Mouse (Mus musculus) thymus, postnatal 14 days (tissue): ENCODE measurements around the gene Stat3.

Source experiments
- DNase-seq: peaks from one replicate; pipeline ENCODE4 v3.0.0; 2021

Gene Stat3

DNA sequence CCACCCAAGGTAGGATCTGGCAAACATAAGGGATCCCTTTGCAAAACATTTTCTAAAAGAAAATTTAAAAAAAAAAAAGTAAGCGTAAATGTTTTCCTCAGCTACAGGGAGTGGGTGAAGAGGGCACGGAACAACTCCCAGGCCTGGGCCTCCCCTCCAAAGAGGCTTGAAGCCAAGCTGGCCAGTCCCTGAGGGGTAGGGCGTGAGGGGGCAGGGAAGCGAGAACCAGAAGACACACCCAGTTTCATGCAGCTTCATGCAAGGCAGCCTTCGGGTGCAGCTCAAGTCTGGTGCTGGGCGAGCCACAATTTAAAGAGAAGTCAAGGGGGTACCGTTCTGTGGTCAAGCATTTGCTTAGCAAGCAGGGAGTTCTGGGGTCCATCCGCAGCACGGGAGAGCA is 24.3 kb upstream of the Stat3 start:
- DNase-seq, result no peak

DNA sequence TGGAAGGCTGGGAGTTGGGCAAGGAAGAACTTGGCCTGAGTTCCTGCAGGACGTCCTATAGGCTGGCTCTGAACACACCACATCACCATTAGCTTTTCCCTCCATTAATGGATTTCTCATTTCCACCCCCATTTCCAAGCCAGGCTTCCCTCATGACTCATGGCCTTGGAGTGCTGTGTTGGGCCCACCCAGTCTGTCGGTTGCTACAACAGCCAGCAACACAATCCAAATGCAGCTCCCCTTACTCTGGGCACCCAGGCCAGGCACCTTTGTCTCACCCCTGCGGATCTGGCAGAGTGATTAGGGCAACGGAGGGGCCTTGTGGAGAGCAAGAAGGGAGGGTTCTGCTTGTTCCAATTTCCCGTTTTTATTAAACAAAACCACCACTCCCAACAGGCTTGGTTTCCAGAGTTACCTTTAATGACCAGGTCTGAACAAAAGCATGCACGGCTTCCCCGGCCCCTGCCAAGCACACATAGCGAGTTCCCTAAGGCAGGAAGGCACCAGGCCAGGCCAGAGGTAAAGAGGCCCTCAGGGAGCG is 23.1 kb upstream of the Stat3 start:
- no peak for DNase-seq

DNA sequence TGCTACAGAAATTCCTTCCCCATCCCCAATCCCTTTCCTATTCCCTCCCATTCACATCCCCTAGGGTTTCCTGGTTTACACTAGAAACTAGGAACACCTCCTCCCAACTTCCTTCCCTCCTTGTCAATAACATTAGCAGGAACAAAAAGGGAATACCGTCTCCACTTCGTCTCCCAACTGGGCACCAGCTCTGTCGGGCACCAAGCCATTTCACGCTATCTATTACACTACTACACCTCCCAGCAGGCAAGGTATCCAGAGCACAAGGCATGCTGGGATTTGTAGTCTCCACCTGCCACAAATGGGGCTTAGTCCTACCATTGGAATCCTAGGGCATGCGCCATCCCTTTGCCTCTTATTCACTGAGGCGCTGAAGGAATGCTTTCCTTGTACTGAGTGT is 21.2 kb upstream of the Stat3 start:
- peak; percentile 16 for DNase-seq

DNA sequence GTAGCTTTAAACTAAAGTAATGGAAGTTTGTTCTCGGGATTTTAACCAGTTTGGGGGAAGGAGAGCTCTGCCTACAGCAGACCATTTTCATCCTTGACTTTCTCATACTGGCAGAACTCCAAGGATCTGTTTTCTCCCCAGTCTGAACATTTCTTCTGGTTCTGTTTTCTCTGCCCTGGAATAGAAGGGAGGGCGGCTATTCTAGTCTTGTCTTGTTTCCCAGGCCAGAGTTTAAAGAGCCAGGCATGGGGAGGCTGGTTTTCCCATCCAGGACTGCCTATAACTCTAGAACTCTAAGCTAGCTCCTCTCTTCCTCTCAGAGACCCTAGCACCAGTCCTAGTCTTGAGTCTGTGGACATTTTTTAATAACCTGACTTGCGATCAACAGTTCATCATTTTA is 20.5 kb upstream of the Stat3 start:
- DNase-seq, result no peak

DNA sequence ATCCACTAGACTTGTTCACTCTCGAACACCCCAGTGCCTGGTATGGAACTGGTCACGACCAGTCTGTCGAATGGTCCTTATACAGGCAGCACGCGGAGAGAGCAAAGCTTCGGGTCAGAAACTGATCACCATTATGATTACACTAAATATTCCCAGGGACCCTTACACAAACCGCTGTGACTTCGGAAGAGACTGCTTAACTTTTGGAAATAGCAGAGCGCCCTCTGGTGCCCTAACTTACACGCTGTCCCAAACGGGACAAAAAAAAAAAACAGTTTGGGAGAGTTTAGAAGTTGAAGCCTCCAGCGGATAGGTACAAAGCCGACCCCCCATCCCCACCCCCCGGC is 20.1 kb upstream of the Stat3 start:
- DNase-seq, result peak; percentile 73

DNA sequence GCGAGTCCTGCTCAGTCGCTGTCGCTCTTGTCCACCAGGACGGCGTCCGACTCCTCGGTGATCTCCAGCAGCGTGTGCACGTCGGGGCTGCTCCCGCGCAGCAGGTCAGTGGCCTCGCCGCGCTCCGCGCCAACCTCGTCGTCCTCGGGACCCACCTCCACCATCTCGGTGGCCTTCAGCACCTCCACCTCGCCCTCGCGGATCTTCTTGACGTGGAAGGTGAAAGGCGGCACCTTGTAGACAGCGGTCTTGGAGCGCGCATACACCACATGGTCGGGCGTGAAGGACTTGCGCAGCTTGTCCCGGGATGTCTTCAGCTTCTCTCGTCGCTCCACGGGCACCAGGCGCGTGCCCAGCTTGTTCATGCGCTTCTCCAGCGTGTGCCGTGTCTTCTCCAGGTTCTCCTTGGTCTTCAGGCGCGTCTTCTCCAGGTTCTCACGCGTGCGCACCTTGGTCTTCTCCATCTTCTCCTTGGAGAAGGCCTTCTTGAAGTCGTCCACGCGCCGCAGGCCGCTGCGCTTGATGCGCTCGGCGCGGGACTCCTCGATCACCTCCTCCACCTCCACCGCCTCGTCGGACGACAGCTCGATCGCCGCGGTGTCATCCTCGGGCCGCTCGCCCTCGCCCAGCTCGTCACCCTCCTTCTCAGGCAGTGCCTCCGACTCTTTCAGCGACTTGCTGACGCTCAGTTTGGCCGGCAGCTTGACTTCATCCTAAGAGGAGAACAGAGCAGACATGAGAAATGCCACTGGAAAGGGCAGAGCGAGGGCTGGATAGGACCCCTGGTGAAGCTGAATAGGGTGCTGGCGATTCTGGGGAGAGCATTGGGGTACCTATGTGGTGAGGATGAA is 19.5 kb upstream of the Stat3 start:
- DNase-seq, result no peak

DNA sequence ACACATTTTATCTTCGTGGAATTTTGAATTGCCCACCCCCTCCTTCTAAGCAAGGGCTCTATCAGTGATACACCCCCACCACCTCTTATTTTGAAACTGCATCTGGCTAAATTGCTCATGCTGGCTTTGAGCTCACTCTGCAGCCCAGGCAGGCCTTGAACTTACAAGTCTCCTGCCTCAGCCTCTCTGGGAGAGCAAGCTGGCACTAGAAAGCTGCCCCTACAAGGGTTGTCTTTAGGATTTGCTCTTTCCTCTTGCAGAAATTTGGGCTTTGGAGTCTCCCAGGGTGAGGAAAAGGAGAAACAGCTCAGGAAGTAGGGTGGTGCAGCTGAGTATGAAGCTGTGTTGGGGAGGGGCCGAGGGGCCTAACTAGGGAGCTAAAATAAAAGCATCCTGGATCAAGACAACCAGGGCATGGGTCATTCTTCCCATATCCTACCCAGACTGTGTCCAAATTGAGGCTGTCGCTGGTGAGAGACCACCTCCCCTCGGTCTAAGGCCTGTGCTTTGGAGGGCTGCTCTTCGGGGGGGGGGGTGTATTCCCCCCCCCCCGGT is 18.7 kb upstream of the Stat3 start:
- no peak for DNase-seq

DNA sequence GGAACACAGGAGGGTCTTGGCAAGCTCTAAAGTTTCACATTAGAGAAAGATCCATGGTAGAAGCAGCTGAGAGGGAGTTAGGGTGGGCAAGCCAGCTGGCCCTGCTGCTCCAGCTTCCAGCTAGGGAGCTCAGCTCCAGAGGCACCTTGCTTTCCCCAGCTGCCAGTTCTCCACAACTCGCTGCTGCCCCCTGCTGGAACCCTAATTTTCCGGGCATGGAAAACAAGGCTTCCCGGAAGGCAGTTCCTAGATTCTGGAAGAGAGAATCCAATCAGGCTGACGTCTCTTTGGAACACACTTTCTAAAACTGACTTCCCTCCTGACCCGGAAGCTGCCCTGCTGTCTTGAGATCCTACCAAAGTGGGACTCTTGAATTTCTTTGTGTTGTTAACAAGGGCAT is 17.9 kb upstream of the Stat3 start:
- peak; percentile 81 for DNase-seq

DNA sequence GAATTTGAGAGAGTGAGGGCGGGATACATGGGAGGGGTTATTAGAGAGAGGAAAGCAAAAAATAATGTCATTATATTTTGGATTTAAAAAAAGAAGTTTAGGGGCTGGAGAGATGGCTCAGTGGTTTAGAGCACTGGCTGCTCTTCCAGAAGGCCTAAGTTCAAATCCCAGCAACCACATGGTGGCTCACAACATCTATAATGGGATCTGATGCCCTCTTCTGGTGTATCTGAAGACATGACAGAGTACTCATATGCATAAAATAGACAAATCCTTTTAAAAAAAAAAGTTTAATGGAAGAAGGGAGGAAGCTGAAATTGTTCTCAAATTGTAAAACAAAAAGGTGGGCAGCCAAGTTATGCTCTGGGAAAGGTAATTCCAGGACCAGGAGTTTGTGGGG is 10.2 kb upstream of the Stat3 start:
- DNase-seq, result no peak

DNA sequence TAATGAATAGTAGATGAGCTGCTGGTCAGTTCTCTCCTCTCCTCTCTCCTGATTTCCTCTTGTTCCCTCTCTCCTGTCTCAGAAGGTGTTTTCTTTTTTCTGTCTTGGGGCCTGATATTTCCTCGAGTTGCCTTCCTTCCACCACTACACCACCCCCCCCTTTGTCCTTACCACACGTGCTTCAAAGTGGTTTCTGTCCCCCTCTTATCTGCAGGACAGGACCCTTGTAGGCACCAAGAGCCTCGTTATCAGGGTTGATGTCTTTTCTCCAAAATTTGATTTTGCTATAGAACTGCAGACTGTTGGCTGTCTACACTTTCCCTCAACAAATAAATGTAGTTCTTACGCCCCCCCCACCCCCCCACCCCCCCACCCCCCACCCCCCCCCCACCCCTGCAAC is 9.0 kb upstream of the Stat3 start:
- no peak for DNase-seq

DNA sequence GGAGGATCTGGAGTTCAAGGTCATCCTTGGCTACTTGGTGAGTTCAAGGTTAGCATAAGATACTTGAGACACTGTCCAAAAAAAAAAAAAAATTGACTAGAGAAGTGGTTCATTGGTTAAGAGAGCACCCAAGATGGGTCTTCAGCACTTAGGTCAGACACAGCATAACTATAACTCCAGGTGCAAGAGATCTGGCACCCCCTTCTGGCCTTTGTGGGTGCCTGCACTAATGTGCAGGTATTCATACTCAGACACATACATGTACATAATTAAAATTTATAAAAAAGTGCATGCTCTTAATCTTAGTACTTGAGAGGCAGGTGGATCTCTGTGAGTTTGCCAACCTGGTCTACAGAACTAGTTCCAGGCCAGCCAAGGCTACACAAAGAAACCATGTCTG is 8.2 kb upstream of the Stat3 start:
- DNase-seq, result peak; percentile 41

DNA sequence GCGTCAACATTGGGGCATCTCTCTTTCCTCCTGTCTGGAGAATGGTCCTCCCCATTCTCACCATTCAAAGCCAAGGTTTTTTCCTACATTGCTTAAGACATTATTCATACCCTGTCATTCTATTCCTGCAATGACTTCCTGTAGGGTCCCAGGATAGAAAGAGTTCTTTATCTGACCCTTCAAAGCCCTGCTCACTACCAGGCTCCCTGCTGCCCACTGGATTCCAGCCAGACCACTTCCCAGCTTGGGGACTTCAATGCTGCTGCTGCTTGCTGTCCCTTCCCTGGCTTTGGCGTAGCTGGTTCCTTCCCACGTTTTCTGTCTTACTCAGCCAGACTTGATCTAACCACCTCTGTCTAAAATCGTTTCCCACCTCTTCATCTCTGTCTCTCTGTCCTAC is 7.5 kb upstream of the Stat3 start:
- DNase-seq, result no peak

DNA sequence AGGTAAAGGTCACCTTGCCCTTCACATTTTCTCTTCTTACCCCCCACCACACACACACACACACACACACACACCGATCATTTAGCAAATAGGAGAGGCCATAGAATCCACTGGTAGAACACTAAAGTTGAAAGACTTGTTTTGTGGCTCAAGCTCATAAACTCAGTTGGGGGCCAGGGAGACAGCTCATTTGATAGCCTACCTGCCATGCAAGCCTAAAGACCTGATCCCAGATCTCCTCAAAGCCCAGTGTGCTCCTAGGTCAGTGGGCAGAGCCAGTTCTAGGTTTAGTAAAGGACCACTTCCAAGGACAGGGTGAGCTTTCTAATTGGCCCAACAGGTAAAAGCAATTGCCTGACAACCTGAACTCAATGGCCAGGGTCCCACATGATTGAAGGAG is 3.0 kb upstream of the Stat3 start:
- DNase-seq, result no peak

DNA sequence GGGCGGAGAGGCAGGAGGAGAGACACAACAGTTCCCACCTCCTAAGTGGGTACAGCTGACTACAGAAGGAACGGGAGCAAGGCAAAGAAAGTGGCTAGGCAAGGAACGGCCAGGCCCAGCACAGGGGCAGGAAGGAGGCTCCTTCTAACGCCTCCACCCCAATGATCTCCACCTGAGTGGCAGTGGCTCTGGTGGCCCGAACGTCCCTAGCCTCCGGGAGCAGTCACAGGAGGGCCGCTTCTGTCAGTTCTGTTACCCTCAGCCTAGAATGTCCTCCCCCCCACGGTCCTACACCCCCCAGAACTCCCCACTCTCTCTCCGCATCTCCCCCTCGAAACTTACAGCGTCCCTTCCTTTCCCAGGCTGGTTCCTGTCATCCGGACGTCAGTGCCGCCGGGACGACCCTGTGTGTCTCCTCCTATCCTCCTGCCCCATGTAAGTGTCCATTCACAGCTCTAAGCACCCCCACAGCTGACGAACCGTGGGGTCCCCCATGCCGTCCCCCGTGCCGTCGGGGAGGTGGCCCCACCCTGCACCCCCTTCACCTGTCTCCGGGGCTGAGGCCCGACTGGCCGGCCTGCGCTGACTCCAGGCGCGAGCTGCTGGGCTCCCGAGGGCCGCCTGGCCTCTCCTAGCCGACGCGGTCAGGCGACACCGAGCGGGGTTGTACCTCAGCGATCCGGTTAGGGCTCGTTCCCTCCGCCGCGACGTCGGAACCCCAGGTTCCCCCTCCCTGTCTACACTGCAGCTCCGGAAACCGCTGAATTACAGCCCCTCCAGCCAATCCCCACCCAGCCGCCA is 429 bp downstream of the Stat3 start:
- DNase-seq, result peak; percentile 48

DNA sequence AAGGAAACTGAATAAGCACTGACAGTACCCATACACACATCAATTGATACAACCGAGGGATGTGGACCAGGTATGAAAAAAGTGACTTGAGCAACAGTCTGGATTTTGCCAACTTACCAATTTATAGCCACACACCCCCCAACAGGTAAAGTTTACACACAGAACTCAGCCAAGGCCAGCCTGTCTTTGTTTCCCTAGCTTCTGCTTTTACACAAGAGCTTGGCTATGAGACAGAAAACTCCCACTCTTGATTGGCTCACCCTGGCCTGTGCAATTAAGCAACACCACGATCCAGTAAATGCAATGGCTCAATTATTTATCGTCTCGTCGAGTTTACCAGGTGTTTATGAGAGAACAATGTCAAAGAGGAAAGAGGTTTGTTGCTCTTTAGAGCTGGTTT is 1.2 kb downstream of the Stat3 start:
- peak; percentile 18 for DNase-seq

DNA sequence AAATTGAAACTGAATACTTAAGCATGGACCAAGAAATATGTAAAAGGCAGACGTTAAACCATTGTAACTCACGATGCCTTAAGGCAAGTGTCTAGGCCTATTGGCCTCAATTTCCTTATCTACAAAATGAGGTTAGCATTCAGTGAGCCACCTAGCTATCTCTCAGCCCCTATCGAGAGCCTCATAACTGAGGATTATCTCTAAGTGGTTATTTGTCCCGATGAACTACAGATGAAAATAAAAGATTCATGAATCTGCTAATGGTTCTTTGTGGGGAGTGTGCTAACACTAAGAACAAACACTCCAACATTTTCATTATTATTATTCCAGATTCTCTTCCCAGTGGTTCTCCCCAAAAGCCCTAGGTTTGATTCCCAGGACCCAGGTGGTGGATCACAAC is 2.0 kb downstream of the Stat3 start:
- DNase-seq, result no peak

DNA sequence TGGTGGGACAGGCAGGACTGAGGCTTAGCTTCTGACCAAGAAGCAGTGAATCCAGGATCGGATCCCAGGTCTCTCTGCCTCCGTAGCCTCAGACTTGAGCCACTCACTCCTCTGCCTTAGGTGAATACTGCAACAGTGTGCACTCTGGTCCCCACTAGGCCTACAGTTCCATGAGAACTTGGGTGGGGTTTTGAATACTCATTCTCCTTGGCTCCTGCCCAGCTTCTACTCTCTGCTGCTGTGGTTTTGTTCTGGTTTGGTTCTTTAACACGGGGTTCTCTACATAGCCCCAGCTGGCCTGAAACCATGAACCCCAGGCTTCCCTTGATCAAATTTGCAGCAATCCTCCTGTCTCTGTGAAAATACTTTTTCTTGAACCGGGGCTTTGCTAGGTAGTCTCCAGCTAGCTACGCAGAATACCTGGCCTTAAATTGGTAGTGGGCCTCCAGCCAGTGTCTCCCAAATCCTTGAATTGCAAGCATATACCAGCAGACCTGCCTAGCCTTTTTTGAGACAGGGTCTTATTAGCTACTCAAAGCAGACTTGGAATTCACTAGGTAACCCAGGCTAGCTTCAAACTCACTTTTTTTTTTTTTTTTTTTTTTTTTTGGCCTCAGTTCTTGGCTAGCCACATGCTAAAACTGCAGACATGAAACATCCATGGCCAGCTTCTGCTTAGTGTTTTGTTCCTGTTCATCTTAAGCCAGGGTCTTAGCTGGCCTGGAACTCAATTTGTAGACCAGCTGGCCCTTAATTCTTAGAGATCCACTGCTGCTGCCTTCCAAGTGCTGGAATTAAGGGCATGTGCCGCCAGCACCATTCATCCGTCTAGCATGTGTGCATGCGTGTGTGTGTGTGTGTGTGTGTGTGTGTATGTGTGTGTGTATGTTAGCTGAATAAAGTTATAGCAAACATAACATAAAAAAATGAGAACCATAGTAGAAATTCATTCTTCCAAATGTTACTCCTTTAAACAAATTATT is 3.7 kb downstream of the Stat3 start:
- no peak for DNase-seq

DNA sequence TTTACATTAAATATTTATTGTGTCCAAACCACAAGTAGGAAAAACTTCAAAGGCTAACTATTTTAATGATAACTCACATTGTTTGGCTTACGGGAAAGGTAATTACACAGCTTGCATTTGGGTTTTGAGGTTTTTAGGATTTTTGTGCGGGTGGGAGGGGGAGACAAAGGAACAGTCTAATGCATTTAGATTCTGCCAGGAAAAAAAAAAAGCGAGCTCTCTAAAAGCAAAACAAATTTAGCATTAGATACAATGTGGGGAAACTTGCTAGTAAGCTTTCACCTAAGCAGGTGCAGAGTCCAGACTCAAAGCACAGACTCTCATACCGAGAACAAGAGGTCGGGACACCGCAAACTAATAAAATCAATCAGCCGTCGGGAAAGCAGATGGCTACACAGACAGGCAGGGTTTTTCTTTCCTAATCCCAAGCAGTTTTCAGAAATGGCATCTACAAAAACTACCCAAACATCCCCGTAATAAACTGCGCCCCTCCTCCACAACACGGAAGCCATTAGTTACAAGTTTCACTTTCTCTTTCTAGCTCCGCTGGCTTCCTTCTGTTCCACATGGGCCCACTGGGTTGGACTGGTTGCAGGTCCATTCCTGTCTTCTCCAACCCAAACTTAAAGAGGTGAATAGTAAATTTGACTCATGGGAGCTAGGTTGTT is 8.0 kb downstream of the Stat3 start:
- peak; percentile 68 for DNase-seq

DNA sequence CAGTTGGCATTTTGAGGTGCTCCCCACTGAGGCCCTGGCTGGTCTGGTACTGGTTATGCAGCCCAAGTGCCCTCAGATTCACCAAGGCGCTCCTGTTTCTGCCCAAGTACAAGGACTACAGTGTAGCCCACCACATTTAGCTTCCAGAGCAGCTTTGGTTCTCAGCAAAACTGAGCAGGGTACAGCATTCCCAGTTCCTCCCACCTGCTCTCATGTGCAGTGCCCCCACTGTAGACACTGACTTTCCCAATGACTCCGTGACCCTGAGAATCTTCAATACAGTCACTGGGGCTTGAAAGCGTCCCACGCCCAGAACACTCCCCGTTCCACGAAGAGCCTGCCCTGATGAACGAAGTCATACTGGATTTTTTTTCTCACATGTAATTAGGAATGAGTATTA is 8.7 kb downstream of the Stat3 start:
- DNase-seq, result no peak

DNA sequence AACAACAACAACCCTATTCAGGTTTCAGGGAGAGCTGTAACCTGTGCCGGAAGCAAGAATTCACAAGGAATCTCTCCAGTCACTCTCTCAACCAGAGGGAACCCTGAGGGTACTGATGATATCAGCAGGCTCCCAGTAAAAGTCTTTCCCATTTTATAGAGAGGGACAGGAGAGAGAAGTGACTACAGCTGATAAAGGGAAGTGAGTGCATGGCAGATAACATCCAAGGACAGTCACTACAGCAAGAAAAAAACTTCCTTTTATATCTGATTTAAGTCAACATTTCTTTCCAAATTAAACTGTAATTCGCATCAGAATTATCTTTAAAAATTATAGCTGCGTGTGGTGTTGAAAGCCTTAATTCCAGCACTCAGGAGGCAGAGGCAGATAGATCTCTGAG is 12.0 kb downstream of the Stat3 start:
- DNase-seq, result no peak

DNA sequence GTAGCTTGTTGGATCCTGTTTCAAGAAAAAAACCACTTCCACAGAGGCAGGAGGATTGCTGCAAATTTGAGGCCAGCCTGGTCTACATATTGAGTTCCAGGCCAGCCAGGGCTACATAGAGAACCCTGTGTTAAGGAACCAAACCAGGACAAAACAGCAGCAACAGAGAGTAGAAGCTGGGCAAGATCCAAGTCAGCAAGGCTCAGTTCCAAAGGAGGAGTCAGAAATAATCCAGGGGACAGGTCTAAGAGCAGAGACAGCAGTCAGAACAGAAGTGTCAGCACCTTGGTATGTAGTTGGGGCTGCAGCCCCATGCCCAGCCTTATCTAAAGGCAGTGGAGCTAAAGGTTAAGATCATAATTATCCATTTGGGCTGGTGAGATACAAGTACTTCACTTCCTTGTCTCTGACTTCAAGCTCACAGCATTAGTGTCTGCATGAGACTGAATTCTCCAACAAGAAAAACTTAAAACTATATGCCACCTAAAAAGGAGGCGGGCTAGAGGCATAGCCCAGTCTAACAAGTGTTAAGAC is 14.9 kb downstream of the Stat3 start:
- no peak for DNase-seq
